Mouse (Mus musculus) thymus, postnatal 14 days (tissue): ENCODE data around the gene Riox1.
A peak's percentile ranks its signal among the peaks of the same experiment; 100 is the strongest.
"Not testable (repeated sequence)": the region's sequence is repeated elsewhere in the genome, so short reads cannot be mapped to it uniquely, and the experiment has no call there.

Experiments
- DNase-seq: peaks from one replicate; pipeline ENCODE4 v3.0.0; 2021

The Riox1 gene

GRCm38 (mm10) chr12:83950493-83950839 is at the start of gene Riox1:
Gene Riox1 (plus strand): TSS chr12:83950608.
- peak; percentile 85 for DNase-seq

- DNase-seq: no peak
These were observed 40.0 kb upstream of the Riox1 start for GRCm38 (mm10) chr12:83910451-83910850.

- no peak for DNase-seq
These were observed 36.1 kb upstream of the Riox1 start for GRCm38 (mm10) chr12:83914202-83914740.

GRCm38 (mm10) chr12:83914797-83915196 is 35.6 kb upstream of the Riox1 start:
- DNase-seq: no peak

- no peak for DNase-seq
These were observed 33.5 kb upstream of the Riox1 start for GRCm38 (mm10) chr12:83916884-83917283.

GRCm38 (mm10) chr12:83920721-83921441 is 29.5 kb upstream of the Riox1 start:
- DNase-seq: peak; percentile 59

- DNase-seq: peak; percentile 96
These were observed 28.6 kb upstream of the Riox1 start, which contains the start of gene Numb for GRCm38 (mm10) chr12:83921535-83922381. Gene Numb (minus strand): TSS chr12:83921934.

- no peak for DNase-seq
These were observed 27.5 kb upstream of the Riox1 start for GRCm38 (mm10) chr12:83922724-83923485.

- no peak for DNase-seq
These were observed 26.9 kb upstream of the Riox1 start for GRCm38 (mm10) chr12:83923486-83923859.

GRCm38 (mm10) chr12:83924332-83924731 is 26.1 kb upstream of the Riox1 start:
- no peak for DNase-seq

GRCm38 (mm10) chr12:83925160-83925703 is 25.2 kb upstream of the Riox1 start:
- no peak for DNase-seq

GRCm38 (mm10) chr12:83926061-83926460 is 24.3 kb upstream of the Riox1 start:
- no peak for DNase-seq

GRCm38 (mm10) chr12:83927747-83928146 is 22.7 kb upstream of the Riox1 start:
- DNase-seq: no peak

GRCm38 (mm10) chr12:83929186-83929804 is 21.1 kb upstream of the Riox1 start:
- no peak for DNase-seq

GRCm38 (mm10) chr12:83937600-83937999 is 12.8 kb upstream of the Riox1 start:
- no peak for DNase-seq

- not testable (repeated sequence) for DNase-seq
These were observed 11.8 kb upstream of the Riox1 start for GRCm38 (mm10) chr12:83938592-83938991.

GRCm38 (mm10) chr12:83939332-83939731 is 11.1 kb upstream of the Riox1 start:
- DNase-seq: no peak

- no peak for DNase-seq
These were observed 10.4 kb upstream of the Riox1 start for GRCm38 (mm10) chr12:83940031-83940430.

GRCm38 (mm10) chr12:83941938-83942337 is 8.5 kb upstream of the Riox1 start:
- DNase-seq: no peak

- no peak for DNase-seq
These were observed 3.1 kb upstream of the Riox1 start for GRCm38 (mm10) chr12:83947260-83947811.

- no peak for DNase-seq
These were observed 1.4 kb upstream of the Riox1 start for GRCm38 (mm10) chr12:83949043-83949442.
